Mouse (Mus musculus): ENCODE data around the gene Pop4. TPM values are rescaled to one million over a fixed set of nuclear protein-coding genes. Genes with fewer than 3 reads are reported as not detected.

Pop4 gene
- total and polyA plus RNA-seq, 3 experiments, result 33.5 to 50.0 TPM; not detected in 1

DNA sequence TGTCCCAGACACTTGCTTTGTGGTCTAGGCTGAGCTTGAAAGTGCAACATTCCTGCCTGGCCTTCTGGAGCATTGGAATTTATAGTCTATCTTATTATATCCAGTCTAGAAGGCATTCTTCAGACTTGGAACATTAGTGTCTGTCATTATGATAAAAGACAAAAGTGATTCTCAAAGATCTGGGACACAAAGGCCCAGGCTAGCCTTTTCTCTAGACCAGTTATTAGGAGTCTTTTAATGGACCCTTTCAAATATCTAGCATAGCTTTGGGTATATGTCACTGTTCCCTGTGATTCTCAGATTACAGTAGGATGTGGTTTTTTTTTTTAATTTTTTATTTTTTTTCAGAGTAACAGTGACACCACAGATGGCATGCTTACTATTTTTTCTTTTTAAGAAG is 1.3 kb upstream of the Pop4 start (continued):
- no peak for TF ChIP-seq MAX (IDR thresholded peaks at IDR 0.05; ENCODE audit: low read length)

DNA sequence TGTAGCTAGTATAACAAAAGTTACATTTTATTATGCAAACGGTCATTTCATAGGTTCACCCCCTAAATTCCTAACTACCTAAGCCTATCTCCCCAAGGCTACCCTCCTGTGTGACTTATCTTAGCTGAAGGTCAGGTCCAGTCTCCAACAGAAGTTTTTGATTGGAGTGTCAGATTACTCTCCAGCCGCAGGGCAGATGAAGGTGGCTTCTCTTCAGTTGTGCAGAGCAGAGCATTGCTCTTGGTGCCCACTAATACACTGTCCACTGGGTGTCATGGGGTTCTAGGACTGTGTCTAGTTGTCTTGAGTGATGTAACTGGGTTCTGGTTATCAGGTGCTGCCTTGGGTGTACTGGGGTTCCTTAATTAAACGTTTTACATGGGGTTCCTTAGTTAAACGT is 636 bp upstream of the Pop4 start:
- H3K79me2 ChIP-seq (ENCODE audit: control insufficient read depth, insufficient read depth, low read length, poor library complexity), result peaks cover 13% of the 10 kb centered on the region
- H3K4me3 ChIP-seq (ENCODE audit: control insufficient read depth in 1 of 2, insufficient read depth in 1 of 2, low read depth in 2 of 2, low read length in 2 of 2), result peak overlapping the region; percentile 83 to 100
- peaks cover 0 to 4% of the 10 kb centered on the region in 2 experiments; a peak in 1 of 4 replicates for H3K36me3 ChIP-seq (ENCODE audit: control insufficient read depth in 1 of 2, insufficient read depth in 2 of 2, low read length in 2 of 2)
- H3K27me3 ChIP-seq (ENCODE audit: control insufficient read depth in 1 of 2, insufficient read depth in 2 of 2, low read length in 2 of 2), result no peaks in the 10 kb centered on the region
- peak; percentile 37 for DNase-seq (ENCODE audit: low read depth, low spot score)
- H3K9ac ChIP-seq (ENCODE audit: control insufficient read depth, low read depth, low read length, poor library complexity, severe bottlenecking), result peak overlapping the region; percentile 97
- no peak overlapping the region for H3K27ac ChIP-seq (ENCODE audit: control insufficient read depth, low read depth, low read length)
- TF ChIP-seq ZNF384 (IDR thresholded peaks at IDR 0.05; ENCODE audit: low read depth, low read length) (no peak), NELFE (IDR thresholded peaks at IDR 0.05; ENCODE audit: low read depth, low read length) (no peak), MAZ (IDR thresholded peaks at IDR 0.05; ENCODE audit: low read depth, low read length) (no peak), SMC3 (IDR thresholded peaks at IDR 0.05; ENCODE audit: low read depth, low read length) (no peak), GABPA (IDR thresholded peaks at IDR 0.05; ENCODE audit: low read depth, low read length) (no peak), TCF12 (IDR thresholded peaks at IDR 0.05; ENCODE audit: low read depth, low read length) (no peak), TAL1 (IDR thresholded peaks at IDR 0.05; ENCODE audit: low read length) (no peak), POLR2AphosphoS2 (IDR thresholded peaks at IDR 0.05; ENCODE audit: low read length) (no peak), RCOR1 (IDR thresholded peaks at IDR 0.05; ENCODE audit: low read depth, low read length) (no peak), MYC (IDR thresholded peaks at IDR 0.05; ENCODE audit: low read depth, low read length) (no peak)
- H3K4me1 ChIP-seq (ENCODE audit: control insufficient read depth in 1 of 2, insufficient read depth in 2 of 2, low read length in 2 of 2), result 0 out of 4 replicates have a peak, but pooled peaks cover 0 to 2% of the 10 kb centered on the region in 2 experiments
- H3K9me3 ChIP-seq (replicated peaks; ENCODE audit: insufficient read depth, low read length), result no peaks in the 10 kb centered on the region

DNA sequence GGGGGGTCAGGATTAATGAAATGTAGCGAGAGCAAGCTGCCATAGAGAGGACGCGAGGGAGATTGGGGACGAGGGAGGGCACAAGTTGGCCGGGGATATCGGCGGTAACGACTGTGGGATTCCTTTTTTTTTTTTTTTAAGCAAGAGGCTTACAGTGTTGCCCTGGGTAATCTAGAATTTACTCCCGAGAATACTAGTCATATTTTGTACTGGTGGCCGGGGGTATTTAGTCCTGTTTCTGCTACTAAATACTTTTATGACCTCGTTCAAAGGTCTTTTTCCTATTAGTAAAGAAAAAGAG is 238 bp upstream of the Pop4 start:
- TF ChIP-seq ZNF384 (IDR thresholded peaks at IDR 0.05; ENCODE audit: low read depth, low read length), result peak; percentile 86
- TF ChIP-seq GABPA (IDR thresholded peaks at IDR 0.05; ENCODE audit: low read depth, low read length), result no peak
- Histone ChIP-seq H3K27me3 (ENCODE audit: control insufficient read depth in 1 of 2, insufficient read depth in 2 of 2, low read length in 2 of 2) (no peaks in the 10 kb centered on the region), H3K4me1 (ENCODE audit: control insufficient read depth in 1 of 2, insufficient read depth in 2 of 2, low read length in 2 of 2) (0 out of 4 replicates have a peak, but pooled peaks cover 0 to 2% of the 10 kb centered on the region in 2 experiments), H3K36me3 (ENCODE audit: control insufficient read depth in 1 of 2, insufficient read depth in 2 of 2, low read length in 2 of 2) (peaks cover 0 to 4% of the 10 kb centered on the region in 2 experiments; a peak in 1 of 4 replicates), H3K9ac (ENCODE audit: control insufficient read depth, low read depth, low read length, poor library complexity, severe bottlenecking) (peak overlapping the region; percentile 97), H3K79me2 (ENCODE audit: control insufficient read depth, insufficient read depth, low read length, poor library complexity) (peaks cover 13% of the 10 kb centered on the region), H3K9me3 (replicated peaks; ENCODE audit: insufficient read depth, low read length) (no peaks in the 10 kb centered on the region), H3K27ac (ENCODE audit: control insufficient read depth, low read depth, low read length) (peak overlapping the region; percentile 79), H3K4me3 (ENCODE audit: control insufficient read depth in 1 of 2, insufficient read depth in 1 of 2, low read depth in 2 of 2, low read length in 2 of 2) (peak overlapping the region; percentile 83 to 100)
- no peak for DNase-seq (ENCODE audit: low read depth, low spot score)

DNA sequence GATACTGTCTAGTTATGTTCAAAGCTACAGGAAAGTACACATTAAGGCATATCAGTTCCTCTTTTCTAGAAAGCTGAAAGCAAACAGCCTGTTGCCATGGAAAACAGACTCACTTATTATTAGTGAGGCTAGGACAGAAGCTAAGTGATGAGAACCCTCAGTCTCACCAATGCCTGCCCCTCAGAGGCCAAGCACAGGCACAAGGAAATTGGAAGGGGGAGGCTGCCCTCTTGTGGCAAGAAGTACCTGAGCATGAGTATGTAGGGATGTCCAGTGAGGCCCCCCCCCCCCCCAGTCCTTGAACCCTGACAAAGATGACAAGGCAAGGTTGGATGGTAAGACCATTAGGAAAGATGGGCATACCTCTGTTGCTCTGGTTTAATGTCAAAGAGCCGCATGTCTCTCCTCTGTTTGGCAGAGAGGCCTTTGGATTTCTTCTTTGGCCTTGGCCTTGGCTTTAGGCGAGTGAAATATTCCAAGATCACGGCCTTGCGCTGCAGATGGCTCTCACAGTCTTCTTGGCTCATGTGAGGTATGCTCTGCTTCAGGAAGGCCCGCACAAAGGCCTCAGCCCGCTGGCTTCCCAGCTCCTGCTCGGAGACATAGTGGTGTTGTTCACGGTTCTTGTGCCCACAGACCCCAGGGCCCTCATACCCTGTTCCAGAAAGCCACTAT is 4.1 kb downstream of the Pop4 start:
- peaks cover 0 to 4% of the 10 kb centered on the region in 2 experiments; a peak in 2 of 4 replicates for H3K36me3 ChIP-seq (ENCODE audit: control insufficient read depth in 1 of 2, insufficient read depth in 2 of 2, low read length in 2 of 2)
- no peak overlapping the region for H3K27ac ChIP-seq (ENCODE audit: control insufficient read depth, low read depth, low read length)
- peaks cover 13% of the 10 kb centered on the region for H3K79me2 ChIP-seq (ENCODE audit: control insufficient read depth, insufficient read depth, low read length, poor library complexity)
- no peak overlapping the region for H3K9ac ChIP-seq (ENCODE audit: control insufficient read depth, low read depth, low read length, poor library complexity, severe bottlenecking)
- no peak overlapping the region for H3K4me3 ChIP-seq (ENCODE audit: control insufficient read depth in 1 of 2, insufficient read depth in 1 of 2, low read depth in 2 of 2, low read length in 2 of 2)
- peak; percentile 36 for TF ChIP-seq RAD21 (IDR thresholded peaks at IDR 0.05; ENCODE audit: low read depth, low read length)
- TF ChIP-seq KAT2A (conservative IDR thresholded peaks at IDR 0.05; ENCODE audit: low read depth, low read length), result no peak
- peak in 2 of 3 experiments; percentile 46 to 59; a peak in 5 of 6 replicates for TF ChIP-seq CTCF (IDR thresholded peaks at IDR 0.05 in 2 of 3, conservative IDR thresholded peaks at IDR 0.05 in 1 of 3; ENCODE audit: control insufficient read depth in 1 of 3, insufficient read depth in 1 of 3, low read depth in 2 of 3, low read length in 3 of 3, poor library complexity in 1 of 3, severe bottlenecking in 1 of 3)
- TF ChIP-seq SMC3 (IDR thresholded peaks at IDR 0.05; ENCODE audit: low read depth, low read length), result peak; percentile 30
- H3K4me1 ChIP-seq (ENCODE audit: control insufficient read depth in 1 of 2, insufficient read depth in 2 of 2, low read length in 2 of 2), result 0 out of 4 replicates have a peak, but pooled peaks cover 0 to 2% of the 10 kb centered on the region in 2 experiments
- H3K27me3 ChIP-seq (ENCODE audit: control insufficient read depth in 1 of 2, insufficient read depth in 2 of 2, low read length in 2 of 2), result no peaks in the 10 kb centered on the region
- no peaks in the 10 kb centered on the region for H3K9me3 ChIP-seq (replicated peaks; ENCODE audit: insufficient read depth, low read length)
- peak; percentile 55 for DNase-seq (ENCODE audit: low read depth, low spot score)
